Mouse (Mus musculus) heart, embryonic 14.5 days (tissue): ENCODE results near the gene Slc24a5. TPM values are rescaled to one million over a fixed set of nuclear protein-coding genes. Genes with fewer than 3 reads are reported as not detected.

ENCODE experiments used
- ATAC-seq: fragments of 200-750 bp; cut with Nextera tagmentation; 2 replicates; pipeline ENCODE4 v1.8.0; 2017; ENCODE audit warnings: low read depth, moderate TSS enrichment; ENCODE audit not compliant: insufficient number of reproducible peaks, insufficient read depth, low FRiP score
- H3K27ac ChIP-seq, 2 experiments: fragments of 200-500 bp in 1 of 2; fragments of 300-500 bp in 1 of 2; sonication (generic) in 1 of 2; replicated peaks in 1 of 2; 2 replicates each; pipeline ENCODE4 v1.5.1; 2012 to 2014; ENCODE audit warnings: low read depth in 2 of 2, low read length in 2 of 2, control low read depth in 1 of 2, mild to moderate bottlenecking in 1 of 2, mixed read lengths in 1 of 2; ENCODE audit not compliant: control insufficient read depth in 1 of 2, insufficient read depth in 1 of 2
- H3K27me3 ChIP-seq: fragments of 300-500 bp; sonication (generic); 2 replicates; pipeline ENCODE4 v1.6.1; 2014; ENCODE audit warnings: mild to moderate bottlenecking, low read length, control low read depth; ENCODE audit not compliant: control insufficient read depth, insufficient read depth
- H3K36me3 ChIP-seq: fragments of 300-500 bp; sonication (generic); 2 replicates; pipeline ENCODE4 v1.6.1; 2014; ENCODE audit warnings: mild to moderate bottlenecking, control low read depth, low read length, mixed read lengths; ENCODE audit not compliant: control insufficient read depth, insufficient read depth
- H3K4me1 ChIP-seq, 2 experiments: fragments of 200-500 bp in 1 of 2; fragments of 300-500 bp in 1 of 2; sonication (generic) in 1 of 2; 2 replicates each; pipeline ENCODE4 v1.6.1; 2012 to 2014; ENCODE audit warnings: low read length in 2 of 2, control low read depth in 1 of 2, mixed read lengths in 1 of 2; ENCODE audit not compliant: control insufficient read depth in 2 of 2, insufficient read depth in 2 of 2
- H3K4me2 ChIP-seq: fragments of 300-500 bp; sonication (generic); 2 replicates; pipeline ENCODE4 v1.6.1; 2014; ENCODE audit warnings: mild to moderate bottlenecking, low read length
- H3K4me3 ChIP-seq, 2 experiments: fragments of 200-500 bp in 1 of 2; fragments of 300-500 bp in 1 of 2; sonication (generic) in 1 of 2; 2 replicates each; pipeline ENCODE4 v1.5.1; 2012 to 2014; ENCODE audit warnings: low read length in 2 of 2, mild to moderate bottlenecking in 2 of 2, control low read depth in 1 of 2, low read depth in 1 of 2, moderate library complexity in 1 of 2; ENCODE audit not compliant: control insufficient read depth in 1 of 2, insufficient read depth in 1 of 2
- H3K9ac ChIP-seq: fragments of 300-500 bp; sonication (generic); 2 replicates; pipeline ENCODE4 v1.6.1; 2014; ENCODE audit warnings: mild to moderate bottlenecking, low read length
- H3K9me3 ChIP-seq: fragments of 300-500 bp; sonication (generic); 2 replicates; pipeline ENCODE4 v1.6.1; 2016; ENCODE audit warnings: low read length, control low read depth; ENCODE audit not compliant: control insufficient read depth
- WGBS: fragments of 180-500 bp; shearing (Covaris S2); extraction: QIAGEN DNeasy Blood & Tissue Kit; methylation state at CpG from one replicate; pipeline ENCODE4 v1.1.7; 2014; 5-methylcytosine and 5-hydroxymethylcytosine counted together
- polyA plus RNA-seq: library from polyadenylated mRNA; unstranded; fragments of >200 nt; fragmentation: Nextera tagmentation; extraction: Ambion mirVana; gene quantifications from 2 replicates; pipeline ENCODE4 v1.2.1, GENCODE M21; 2014

Gene Slc24a5
- polyA plus RNA-seq, result 3.3 and 4.3 TPM in 2 replicates

GRCm38 (mm10) chr2:125067894-125068293, at the start of gene Slc24a5:
TSS of gene Slc24a5 (plus strand) at chr2:125068124.
- Histone ChIP-seq H3K27me3 (no peaks in the 10 kb centered on the region), H3K4me2 (no peak within 1 kb of the TSS), H3K27ac (no peak within 1 kb of the TSS), H3K4me3 (no peak within 1 kb of the TSS), H3K9me3 (no peaks in the 10 kb centered on the region), H3K9ac (no peak within 1 kb of the TSS), H3K4me1 (peaks cover 2 to 12% of the 10 kb centered on the region in 2 experiments; a peak in 3 of 4 replicates), H3K36me3 (no peaks in the 10 kb centered on the region)
- ATAC-seq, result no peak
- WGBS, result 40% methylated on average over 10 of the region's 10 CpGs

- H3K4me3 ChIP-seq, result no peak overlapping the region
- no peak overlapping the region for H3K27ac ChIP-seq
- no peaks in the 10 kb centered on the region for H3K27me3 ChIP-seq
- WGBS, result 55% methylated on average over 5 of the region's 5 CpGs
- H3K9me3 ChIP-seq, result no peaks in the 10 kb centered on the region
- H3K9ac ChIP-seq, result no peak overlapping the region
- peaks cover 0 to 3% of the 10 kb centered on the region in 2 experiments; a peak in 1 of 4 replicates for H3K4me1 ChIP-seq
- H3K36me3 ChIP-seq, result no peaks in the 10 kb centered on the region
- no peak overlapping the region for H3K4me2 ChIP-seq
- no peak for ATAC-seq
Observed at GRCm38 (mm10) chr2:125024386-125024785, 43.5 kb upstream of the Slc24a5 start.

GRCm38 (mm10) chr2:125026358-125027000, 41.4 kb upstream of the Slc24a5 start:
- Histone ChIP-seq H3K9me3 (no peaks in the 10 kb centered on the region), H3K27me3 (no peaks in the 10 kb centered on the region), H3K4me2 (peak overlapping the region; percentile 46), H3K36me3 (no peaks in the 10 kb centered on the region), H3K4me3 (peak overlapping the region in 1 of 2 experiments; percentile 24; a peak in 2 of 4 replicates), H3K9ac (no peak overlapping the region), H3K4me1 (peaks cover 0 to 3% of the 10 kb centered on the region in 2 experiments; a peak in 1 of 4 replicates), H3K27ac (peak overlapping the region in 1 of 2 experiments; percentile 56; a peak in 1 of 4 replicates)
- 41% methylated on average over 14 of the region's 14 CpGs for WGBS
- ATAC-seq, result no peak

- Histone ChIP-seq H3K27ac (no peak overlapping the region), H3K4me1 (peaks cover 0 to 5% of the 10 kb centered on the region in 2 experiments; a peak in 2 of 4 replicates), H3K4me3 (no peak overlapping the region), H3K36me3 (no peaks in the 10 kb centered on the region), H3K27me3 (no peaks in the 10 kb centered on the region), H3K4me2 (no peak overlapping the region), H3K9me3 (no peaks in the 10 kb centered on the region), H3K9ac (no peak overlapping the region)
- 67% methylated on average over 7 of the region's 7 CpGs for WGBS
- no peak for ATAC-seq
Observed at GRCm38 (mm10) chr2:125030591-125030990, 37.3 kb upstream of the Slc24a5 start.

- H3K36me3 ChIP-seq, result no peaks in the 10 kb centered on the region
- WGBS, result 79% methylated on average over 8 of the region's 8 CpGs
- no peak overlapping the region for H3K9ac ChIP-seq
- ATAC-seq, result no peak
- no peak overlapping the region for H3K4me2 ChIP-seq
- no peak overlapping the region for H3K27ac ChIP-seq
- no peaks in the 10 kb centered on the region for H3K9me3 ChIP-seq
- no peak overlapping the region for H3K4me3 ChIP-seq
- peaks cover 0 to 5% of the 10 kb centered on the region in 2 experiments; a peak in 2 of 4 replicates for H3K4me1 ChIP-seq
- H3K27me3 ChIP-seq, result no peaks in the 10 kb centered on the region
Observed at GRCm38 (mm10) chr2:125031111-125031510, 36.8 kb upstream of the Slc24a5 start.

- no peak overlapping the region for H3K9ac ChIP-seq
- no peaks in the 10 kb centered on the region for H3K27me3 ChIP-seq
- H3K27ac ChIP-seq, result no peak overlapping the region
- WGBS, result 86% methylated on average over 12 of the region's 12 CpGs
- no peaks in the 10 kb centered on the region for H3K36me3 ChIP-seq
- ATAC-seq, result no peak
- H3K9me3 ChIP-seq, result no peaks in the 10 kb centered on the region
- H3K4me2 ChIP-seq, result no peak overlapping the region
- H3K4me3 ChIP-seq, result no peak overlapping the region
- H3K4me1 ChIP-seq, result peaks cover 0 to 3% of the 10 kb centered on the region in 2 experiments; a peak in 1 of 4 replicates
Observed at GRCm38 (mm10) chr2:125031562-125032257, 36.2 kb upstream of the Slc24a5 start.

- Histone ChIP-seq H3K9me3 (no peaks in the 10 kb centered on the region), H3K4me1 (peaks cover 0 to 3% of the 10 kb centered on the region in 2 experiments; a peak in 1 of 4 replicates), H3K27ac (no peak overlapping the region), H3K9ac (no peak overlapping the region), H3K36me3 (no peaks in the 10 kb centered on the region), H3K4me3 (no peak overlapping the region), H3K27me3 (no peaks in the 10 kb centered on the region), H3K4me2 (no peak overlapping the region)
- no peak for ATAC-seq
- WGBS, result 75% methylated on average over 17 of the region's 17 CpGs
Observed at GRCm38 (mm10) chr2:125032258-125032973, 35.5 kb upstream of the Slc24a5 start.
